Mouse (Mus musculus): ENCODE results near the gene Fancg. TPM values are rescaled to one million over a fixed set of nuclear protein-coding genes. Genes with fewer than 3 reads are reported as not detected.

Fancg gene
- 10 to 100 TPM; 22.9 to 41.7 (median 31.8) TPM for polyA plus RNA-seq (2017; shearing (Covaris generic))

DNA sequence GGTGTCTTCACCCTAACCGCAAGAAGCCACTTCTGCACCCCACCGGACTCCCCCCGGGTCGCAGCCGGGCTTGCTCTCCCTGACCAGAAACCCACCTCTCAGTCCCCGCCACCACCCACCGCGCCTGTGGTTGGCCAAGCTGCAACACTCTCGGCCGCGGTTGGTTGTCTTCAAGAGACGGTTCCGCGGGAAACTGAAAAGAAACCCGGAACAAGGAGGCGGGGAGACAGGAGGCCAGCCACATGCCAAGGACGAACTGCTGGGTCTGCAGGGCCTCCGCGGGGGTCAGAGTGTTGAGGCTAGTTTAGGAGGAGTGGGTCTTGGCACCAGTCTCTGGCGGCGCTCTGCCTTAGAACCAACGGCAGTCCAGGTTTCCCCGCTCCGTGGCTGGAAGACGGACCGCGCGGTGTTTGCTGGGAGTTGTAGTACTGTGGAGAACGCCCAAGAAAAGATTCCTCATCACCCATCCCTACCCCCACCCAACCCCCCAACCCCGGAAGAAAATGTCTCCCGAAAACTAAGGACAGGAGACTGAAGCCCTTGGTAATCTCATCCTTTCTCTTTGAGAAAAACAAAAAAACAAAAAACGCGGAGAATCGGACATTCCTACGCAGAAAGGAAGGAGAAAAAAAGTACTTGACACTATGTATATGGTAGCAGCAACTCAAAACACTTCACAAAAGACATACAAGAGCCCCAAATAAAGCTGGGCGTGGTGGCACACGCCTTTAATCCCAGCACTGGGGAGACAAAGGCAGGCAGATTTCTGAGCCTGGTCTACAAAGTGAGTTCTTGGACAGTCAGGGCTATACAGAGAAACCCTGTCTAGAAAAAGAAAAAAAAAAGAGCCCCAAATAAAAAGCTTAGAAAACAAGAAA is at the start of gene Fancg:
Gene Fancg (minus strand): TSS at position 346 of the 878 bp plus-strand sequence.
- ATAC-seq = peak; percentile 90

DNA sequence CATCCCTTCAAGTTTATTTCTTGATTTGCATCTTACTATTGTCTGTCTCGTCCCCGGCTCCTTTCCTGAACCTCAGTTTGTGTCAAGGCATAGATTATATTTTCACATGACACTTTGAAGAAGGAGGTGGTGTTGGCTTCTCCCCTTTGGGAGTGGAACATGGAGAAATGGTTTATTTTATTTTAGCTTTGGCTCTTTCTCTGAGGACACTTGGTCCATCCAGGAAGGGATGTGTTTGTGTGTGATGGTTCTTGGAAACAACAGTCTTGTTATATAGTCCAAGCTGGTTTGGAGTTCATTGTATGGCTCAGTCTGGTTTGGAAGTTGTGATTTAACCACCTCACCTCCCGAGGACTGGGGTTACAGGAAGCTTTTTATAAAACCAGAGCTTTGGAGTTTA is 49.4 kb upstream of the Fancg start:
- no peak for ATAC-seq

DNA sequence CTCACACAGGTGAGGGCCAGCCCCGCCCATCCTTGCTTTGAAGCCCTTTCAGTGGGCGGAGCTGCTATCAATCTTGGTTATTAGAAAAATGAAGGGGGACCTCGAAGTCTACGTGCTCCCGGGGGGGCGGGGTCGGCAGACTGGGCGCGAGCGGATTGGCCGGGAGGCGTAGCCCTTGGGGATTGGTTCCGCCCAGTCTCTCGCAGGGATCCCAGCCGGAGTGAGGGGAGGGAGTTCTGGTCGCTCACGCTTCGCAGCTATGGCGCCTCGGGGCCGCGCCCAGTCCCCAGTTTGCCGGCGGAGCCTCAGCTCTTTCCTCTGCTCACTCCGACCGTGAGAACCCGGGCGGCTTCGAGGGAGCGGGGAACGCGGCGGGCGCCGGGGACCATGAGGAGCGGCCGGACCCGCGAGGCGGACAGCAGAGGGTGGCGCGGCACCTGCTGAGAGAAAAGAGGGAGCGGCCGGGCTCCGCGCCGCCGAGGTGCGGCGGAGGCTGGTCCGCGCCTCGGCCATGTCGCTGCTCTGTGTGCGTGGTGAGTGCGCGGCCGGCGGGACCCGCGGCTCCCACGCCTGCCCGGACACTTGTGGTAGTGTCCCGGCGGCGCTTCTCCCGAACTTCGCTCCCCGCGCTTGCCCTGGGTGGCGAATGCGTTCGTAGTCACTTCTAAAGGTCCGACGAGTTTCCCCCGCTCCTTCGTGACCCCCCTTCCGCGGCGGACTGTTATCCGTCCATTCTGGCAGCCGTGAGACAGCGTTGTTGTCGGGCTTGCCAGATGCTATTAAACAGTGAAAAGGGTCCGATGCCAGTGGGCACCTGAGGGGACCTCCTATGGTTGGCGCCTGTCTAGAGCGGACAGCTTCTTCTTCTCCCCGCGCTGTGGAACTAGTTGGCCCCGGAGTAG is 48.7 kb upstream of the Fancg start, which contains the start of gene Unc13b:
Gene Unc13b (plus strand): TSS at position 201 of the 902 bp plus-strand sequence.
- peak; percentile 94 for ATAC-seq

GRCm38 (mm10) chr4:43058392-43058752 is 48.1 kb upstream of the Fancg start:
- ATAC-seq = no peak

DNA sequence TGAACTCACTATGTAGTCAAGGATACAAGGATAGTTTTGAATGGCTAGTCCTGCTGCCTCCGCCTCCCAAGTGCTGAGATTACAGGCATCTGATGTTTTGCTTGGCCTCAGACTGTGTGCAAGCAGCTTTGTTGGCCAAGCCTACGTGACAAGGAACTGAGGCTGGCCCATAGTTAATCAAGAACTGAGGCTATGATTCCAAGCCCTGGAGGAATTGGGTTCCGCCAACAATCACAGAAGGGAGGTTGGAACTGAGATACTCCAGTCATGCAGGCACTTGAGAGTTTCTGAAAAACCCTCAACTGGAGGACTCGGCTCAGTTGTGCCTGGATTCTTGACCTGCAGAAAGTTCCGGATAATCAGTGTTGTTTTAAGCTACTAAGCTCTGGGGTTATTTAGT is 47.3 kb upstream of the Fancg start:
- no peak for ATAC-seq

DNA sequence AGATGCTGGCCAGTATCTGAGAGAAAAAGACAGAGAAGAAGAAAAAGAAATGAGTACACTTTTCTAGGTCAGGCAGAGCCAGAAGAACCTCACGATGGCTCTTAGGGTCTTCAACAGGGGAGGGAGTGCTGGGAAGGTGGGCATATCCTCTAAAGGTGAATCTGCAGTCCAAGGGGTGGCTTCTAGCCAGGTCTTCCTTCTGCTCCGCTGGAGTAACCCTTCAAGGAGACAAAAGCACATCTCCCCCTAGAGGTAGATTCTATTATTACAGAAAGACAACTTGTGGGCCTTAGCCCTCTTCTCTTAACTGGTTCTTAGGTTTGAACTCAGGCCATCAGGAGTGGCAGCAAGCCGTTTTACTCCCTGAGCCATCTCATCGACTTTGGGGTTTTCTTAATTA is 42.3 kb upstream of the Fancg start:
- ATAC-seq = peak; percentile 70

GRCm38 (mm10) chr4:43047231-43047630 is 36.9 kb upstream of the Fancg start:
- peak; percentile 59 for ATAC-seq

GRCm38 (mm10) chr4:43046607-43047006 is 36.3 kb upstream of the Fancg start:
- no peak for ATAC-seq

DNA sequence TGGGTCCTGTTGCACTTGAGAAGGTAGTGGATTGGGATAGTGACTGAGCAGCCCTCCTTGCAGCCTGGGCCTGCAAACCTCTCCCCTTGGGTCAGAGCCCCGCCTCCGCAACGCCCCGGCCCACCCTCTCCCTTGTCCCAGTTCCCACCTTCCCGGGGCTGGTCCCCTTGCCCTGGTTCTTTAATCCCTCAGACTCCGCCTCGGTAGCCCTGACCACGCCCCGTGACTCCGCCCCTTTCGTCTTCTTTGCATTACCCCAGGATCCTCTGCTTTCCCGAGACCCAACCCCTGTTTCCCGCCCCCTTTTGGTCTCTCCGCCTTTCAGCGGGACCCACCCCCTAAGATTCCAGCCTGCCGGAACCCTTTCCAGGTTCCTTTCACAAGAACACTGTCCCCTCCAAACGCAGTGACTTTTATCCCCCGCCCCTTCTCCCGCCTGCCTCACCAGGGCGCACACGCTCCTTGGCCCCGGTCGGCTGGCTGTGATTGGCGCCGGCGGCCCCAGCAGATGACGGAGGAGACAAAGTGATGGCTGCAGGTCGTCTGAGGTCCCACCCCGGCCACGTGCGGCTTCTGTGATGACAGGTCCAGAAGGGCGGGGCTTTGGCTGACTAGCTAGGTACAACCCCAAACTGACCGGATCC is 35.5 kb upstream of the Fancg start, which contains the start of gene Fam214b:
Gene Fam214b (minus strand): TSS at position 562 of the 644 bp plus-strand sequence.
- peak; percentile 68 for ATAC-seq

- no peak for ATAC-seq
Observed at GRCm38 (mm10) chr4:43045285-43045658, 35.0 kb upstream of the Fancg start.

GRCm38 (mm10) chr4:43044673-43045072 is 34.4 kb upstream of the Fancg start:
- no peak for ATAC-seq

- peak; percentile 49 for ATAC-seq
Observed at GRCm38 (mm10) chr4:43043644-43044357, 33.5 kb upstream of the Fancg start.

- no peak for ATAC-seq
Observed at GRCm38 (mm10) chr4:43040881-43041547, 30.7 kb upstream of the Fancg start.

- peak; percentile 93 for ATAC-seq
Observed at GRCm38 (mm10) chr4:43040114-43040572, 29.8 kb upstream of the Fancg start.

GRCm38 (mm10) chr4:43039609-43040008 is 29.3 kb upstream of the Fancg start:
- ATAC-seq = no peak

GRCm38 (mm10) chr4:43038567-43039495 is 28.5 kb upstream of the Fancg start:
- ATAC-seq = no peak

DNA sequence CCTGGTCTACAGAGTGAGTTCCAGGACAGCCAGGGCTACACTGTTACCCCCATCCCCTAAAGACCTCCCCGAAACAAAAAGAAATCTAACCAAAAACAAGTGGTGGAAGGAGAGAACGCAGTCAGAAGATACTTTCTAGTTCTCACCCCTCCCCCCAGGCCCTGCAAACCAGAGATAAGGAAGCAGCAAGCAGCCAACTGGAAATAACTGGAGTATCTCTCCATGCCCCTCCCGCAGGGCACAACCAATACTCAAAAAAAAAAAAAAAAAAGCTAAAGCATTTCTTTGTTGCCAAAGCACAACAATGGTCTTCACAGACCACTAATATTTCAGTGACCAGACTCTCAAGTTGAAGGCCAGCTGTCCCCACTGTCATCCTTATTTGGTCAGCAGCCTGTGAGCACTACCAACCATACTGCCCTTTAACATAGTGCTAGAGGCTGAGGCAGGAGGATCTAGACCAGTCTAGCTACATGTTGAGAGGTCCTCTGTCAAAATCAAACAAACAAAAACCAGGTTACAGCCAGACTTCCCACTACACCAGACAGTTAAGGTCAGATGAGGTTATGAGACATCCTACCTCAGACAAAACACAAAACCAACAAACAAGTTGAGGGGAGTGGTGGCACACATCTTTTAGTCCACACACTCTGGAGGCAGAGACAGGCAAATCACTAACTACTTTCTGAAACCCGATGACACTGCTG is 27.7 kb upstream of the Fancg start:
- ATAC-seq = no peak

- ATAC-seq = no peak
Observed at GRCm38 (mm10) chr4:43036356-43036755, 26.1 kb upstream of the Fancg start.

- ATAC-seq = no peak
Observed at GRCm38 (mm10) chr4:43035851-43036250, 25.5 kb upstream of the Fancg start.

DNA sequence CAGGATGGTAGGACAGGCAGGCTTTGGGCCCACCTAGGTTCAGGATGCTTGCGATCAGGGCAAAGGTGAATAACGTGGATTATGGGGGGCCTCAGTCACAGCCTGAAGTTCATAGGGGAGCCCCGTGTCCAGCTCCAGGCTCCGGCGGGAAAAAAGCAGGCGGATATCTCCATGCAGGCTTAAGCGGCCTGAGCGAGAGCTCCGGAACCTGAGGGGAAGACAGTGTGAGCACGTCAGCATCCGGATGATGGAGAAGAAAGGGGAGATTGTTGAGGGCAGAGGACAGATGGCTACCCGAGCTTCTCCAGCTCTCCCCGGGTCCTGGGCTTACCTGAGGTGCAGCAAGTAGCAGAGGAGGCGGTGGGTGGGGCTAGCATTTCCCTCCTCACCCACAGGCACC is 23.2 kb upstream of the Fancg start:
- ATAC-seq = no peak
